Mouse (Mus musculus): ENCODE results near the gene Actg2. TPM values are rescaled to one million over a fixed set of nuclear protein-coding genes. Genes with fewer than 3 reads are reported as not detected.
"Not testable (repeated sequence)": the region's sequence is repeated elsewhere in the genome, so short reads cannot be mapped to it uniquely, and the experiment has no call there.

Gene Actg2
- polyA plus RNA-seq (2012; fragmentation: generic; extraction: Trizol) = 80.1 TPM

DNA sequence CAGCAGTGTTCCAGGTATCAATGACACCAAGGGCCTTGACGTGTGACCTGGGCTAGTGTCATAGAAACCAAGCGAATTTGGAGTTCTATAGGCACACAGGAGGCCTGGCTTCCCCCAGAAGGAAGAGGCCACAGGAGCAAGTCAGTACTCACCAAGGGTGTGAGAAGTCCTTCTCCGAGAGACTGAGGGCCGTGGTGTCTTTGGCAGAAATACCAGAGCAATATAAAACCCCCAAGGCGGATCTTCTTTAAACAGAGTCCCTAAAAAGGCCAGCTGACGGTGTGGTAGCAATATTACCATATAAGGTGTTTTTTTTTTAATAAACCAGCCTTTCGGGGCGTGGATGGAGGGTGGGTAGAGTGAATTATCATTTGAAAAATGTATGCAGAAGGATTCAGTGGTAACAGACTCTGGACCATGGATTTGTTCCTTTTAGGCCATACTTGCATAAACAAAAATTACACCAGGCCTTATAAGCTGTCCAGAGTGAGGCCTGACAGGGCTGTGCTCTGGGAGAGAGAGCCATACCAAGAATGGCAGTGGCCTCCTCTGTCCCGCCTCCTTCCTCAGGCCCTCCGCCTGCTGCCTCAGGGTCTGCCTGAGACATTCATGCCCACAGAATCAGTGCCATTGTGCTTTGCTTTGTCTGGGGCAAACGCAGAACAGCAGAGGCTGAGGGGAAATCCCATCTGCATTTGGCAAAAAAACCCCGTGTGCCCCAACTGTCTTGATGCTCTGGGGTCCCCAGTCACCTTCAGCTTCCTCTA lies at the start of gene Actg2:
TSS of gene Actg2 (minus strand) at position 238 of the 767 bp plus-strand sequence.
- peak within 1 kb of the TSS; percentile 8 for H3K4me3 ChIP-seq
- H3ac ChIP-seq (ENCODE audit: control insufficient read depth, insufficient read length) = no peak within 1 kb of the TSS
- TF ChIP-seq MYOG (IDR thresholded peaks at IDR 0.05; ENCODE audit: control insufficient read depth in 1 of 3, insufficient read depth in 1 of 3, insufficient read length in 2 of 3, low read depth in 2 of 3) = no peak
- peak; percentile 17 for TF ChIP-seq SRF (IDR thresholded peaks at IDR 0.05; ENCODE audit: control insufficient read depth, insufficient read length, low read depth)
- peaks cover 11% of the 10 kb centered on the region for H3K79me2 ChIP-seq (ENCODE audit: control insufficient read depth, insufficient read depth)
- no peaks in the 10 kb centered on the region for H3K36me3 ChIP-seq (ENCODE audit: control insufficient read depth, insufficient read depth)
- peak within 1 kb of the TSS; percentile 57 for H3K4me2 ChIP-seq (ENCODE audit: low read depth)
- H3K27me3 ChIP-seq (ENCODE audit: control insufficient read depth, insufficient read depth, insufficient read length) = no peaks in the 10 kb centered on the region

DNA sequence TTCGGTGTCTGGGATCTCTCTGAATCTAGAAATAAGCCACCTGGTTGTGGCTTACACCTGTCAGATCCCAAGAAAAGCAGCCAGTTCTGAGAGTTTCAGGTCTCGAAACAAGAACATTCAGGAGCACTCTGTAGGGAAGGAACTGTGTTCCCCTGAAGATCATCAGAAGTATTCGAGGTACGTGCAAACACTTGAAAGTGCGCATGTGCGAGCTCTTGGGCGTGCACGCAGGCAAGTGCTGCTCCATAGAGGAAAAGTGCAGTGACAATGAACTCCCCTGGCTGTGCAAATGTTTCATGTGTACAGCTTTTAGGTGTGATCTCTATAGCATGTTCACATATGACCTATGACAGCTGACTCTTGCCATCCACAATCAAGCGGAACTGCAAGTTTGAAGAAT lies 49.3 kb upstream of the Actg2 start:
- not testable (repeated sequence) for H3K4me3 ChIP-seq; H3K36me3 ChIP-seq (ENCODE audit: control insufficient read depth, insufficient read depth); H3K4me2 ChIP-seq (ENCODE audit: low read depth); H3ac ChIP-seq (ENCODE audit: control insufficient read depth, insufficient read length); H3K79me2 ChIP-seq (ENCODE audit: control insufficient read depth, insufficient read depth)
- H3K27me3 ChIP-seq (ENCODE audit: control insufficient read depth, insufficient read depth, insufficient read length) = peaks cover 22% of the 10 kb centered on the region

DNA sequence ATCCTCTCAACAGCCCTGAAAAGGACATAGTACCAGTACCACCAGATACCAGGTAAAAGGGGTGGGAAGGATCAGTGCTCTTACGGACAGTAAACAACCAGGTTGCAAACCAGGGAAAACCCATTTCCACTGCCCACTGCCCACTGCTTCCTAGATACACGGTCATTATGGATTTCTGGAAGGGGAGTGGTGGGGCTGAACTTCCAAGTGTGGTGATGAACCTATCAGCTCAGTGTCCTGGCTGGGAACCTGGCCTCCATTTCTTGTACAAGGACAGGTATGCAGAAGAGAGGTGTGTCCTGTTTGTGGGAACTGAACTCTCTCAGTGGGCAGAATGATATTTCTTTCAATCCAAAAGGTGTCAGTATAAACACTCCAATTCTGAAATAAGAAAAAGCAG lies 47.5 kb upstream of the Actg2 start:
- H3ac ChIP-seq (ENCODE audit: control insufficient read depth, insufficient read length) = no peak overlapping the region
- no peak overlapping the region for H3K4me3 ChIP-seq
- peaks cover 12% of the 10 kb centered on the region for H3K27me3 ChIP-seq (ENCODE audit: control insufficient read depth, insufficient read depth, insufficient read length)
- H3K79me2 ChIP-seq (ENCODE audit: control insufficient read depth, insufficient read depth) = no peaks in the 10 kb centered on the region
- TF ChIP-seq MYOD1 (IDR thresholded peaks at IDR 0.05; ENCODE audit: control insufficient read depth in 1 of 3, insufficient read length in 2 of 3, low read depth in 2 of 3) = no peak
- no peak for TF ChIP-seq REST (IDR thresholded peaks at IDR 0.05; ENCODE audit: insufficient read depth, insufficient read length)
- no peak for TF ChIP-seq USF1 (IDR thresholded peaks at IDR 0.05; ENCODE audit: low read depth)
- no peak for TF ChIP-seq TCF3 (IDR thresholded peaks at IDR 0.05; ENCODE audit: insufficient read length, low read depth)
- no peak for TF ChIP-seq POLR2AphosphoS2 (IDR thresholded peaks at IDR 0.05; ENCODE audit: insufficient read length, low read depth)
- TF ChIP-seq E2F4 (IDR thresholded peaks at IDR 0.05; ENCODE audit: insufficient read depth) = no peak
- no peak for TF ChIP-seq MAX (IDR thresholded peaks at IDR 0.05; ENCODE audit: low read depth)
- no peak for TF ChIP-seq MYOG (IDR thresholded peaks at IDR 0.05; ENCODE audit: control insufficient read depth in 1 of 3, insufficient read depth in 1 of 3, insufficient read length in 2 of 3, low read depth in 2 of 3)
- TF ChIP-seq TCF12 (IDR thresholded peaks at IDR 0.05; ENCODE audit: insufficient read depth, poor library complexity, severe bottlenecking) = no peak
- no peak for TF ChIP-seq SRF (IDR thresholded peaks at IDR 0.05; ENCODE audit: control insufficient read depth, insufficient read length, low read depth)
- H3K36me3 ChIP-seq (ENCODE audit: control insufficient read depth, insufficient read depth) = no peaks in the 10 kb centered on the region
- no peak overlapping the region for H3K4me2 ChIP-seq (ENCODE audit: low read depth)

DNA sequence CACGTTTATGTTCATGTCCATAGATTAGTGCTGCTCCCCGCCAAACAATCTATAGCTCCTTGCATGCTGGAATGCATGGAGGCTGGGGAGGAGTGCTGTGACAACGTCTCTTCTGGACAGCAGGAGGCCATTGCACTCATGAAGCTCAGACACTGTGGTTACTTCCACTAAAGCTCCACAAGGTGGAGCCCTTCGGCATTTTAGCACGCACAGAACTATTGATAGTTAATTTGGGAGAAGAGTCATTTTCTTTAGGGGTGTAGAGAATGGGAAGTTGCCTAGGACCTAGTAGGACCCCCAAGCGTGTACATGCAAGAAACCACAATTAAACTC lies 46.8 kb upstream of the Actg2 start:
- H3K4me3 ChIP-seq = no peak overlapping the region
- peaks cover 5% of the 10 kb centered on the region for H3K27me3 ChIP-seq (ENCODE audit: control insufficient read depth, insufficient read depth, insufficient read length)
- no peak overlapping the region for H3ac ChIP-seq (ENCODE audit: control insufficient read depth, insufficient read length)
- TF ChIP-seq MAX (IDR thresholded peaks at IDR 0.05; ENCODE audit: low read depth) (no peak), POLR2A (IDR thresholded peaks at IDR 0.05; ENCODE audit: insufficient read length, low read depth) (no peak), REST (IDR thresholded peaks at IDR 0.05; ENCODE audit: insufficient read depth, insufficient read length) (no peak)
- no peak overlapping the region for H3K4me2 ChIP-seq (ENCODE audit: low read depth)
- H3K79me2 ChIP-seq (ENCODE audit: control insufficient read depth, insufficient read depth) = no peaks in the 10 kb centered on the region
- H3K36me3 ChIP-seq (ENCODE audit: control insufficient read depth, insufficient read depth) = no peaks in the 10 kb centered on the region

DNA sequence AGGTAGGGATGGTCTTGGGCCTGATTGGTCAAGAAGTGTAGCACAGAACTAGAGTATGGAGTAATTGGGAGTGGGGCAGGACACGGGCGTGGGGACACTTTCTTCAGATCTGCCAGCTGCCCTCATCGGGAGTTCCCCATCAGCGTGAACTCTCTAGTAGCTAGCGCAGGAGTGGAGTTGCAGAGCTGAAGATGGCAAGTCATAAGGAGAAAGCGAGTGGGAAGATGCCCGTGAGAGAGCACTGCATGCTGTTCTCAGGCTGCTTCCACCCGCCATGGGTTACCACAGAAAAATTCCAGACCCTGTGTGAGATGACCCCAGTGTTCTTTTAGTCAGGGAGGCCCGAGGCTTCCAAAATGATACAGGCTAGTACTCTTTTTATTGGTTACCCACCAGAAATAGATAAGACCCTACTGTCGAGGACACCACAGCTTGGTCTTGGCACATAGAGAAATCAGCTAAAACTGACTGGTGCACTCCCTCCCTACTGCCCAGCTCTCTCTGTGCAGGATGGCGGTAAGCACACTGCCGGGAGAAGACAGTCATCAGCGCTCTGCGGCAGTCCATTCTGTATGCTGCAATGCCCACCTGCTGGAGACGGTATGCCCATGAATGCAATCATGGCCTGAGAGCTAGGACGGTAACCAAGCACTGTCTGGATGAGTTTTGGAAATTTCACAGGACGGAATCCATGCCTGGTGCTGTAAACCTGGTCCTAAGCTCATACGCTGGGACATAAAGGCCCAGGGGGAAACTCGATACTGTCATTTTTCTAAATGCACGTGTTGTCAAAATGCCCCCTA lies 46.3 kb upstream of the Actg2 start:
- no peaks in the 10 kb centered on the region for H3K79me2 ChIP-seq (ENCODE audit: control insufficient read depth, insufficient read depth)
- TF ChIP-seq POLR2A (IDR thresholded peaks at IDR 0.05; ENCODE audit: insufficient read length, low read depth) (no peak), POLR2AphosphoS2 (IDR thresholded peaks at IDR 0.05; ENCODE audit: insufficient read length, low read depth) (no peak)
- no peaks in the 10 kb centered on the region for H3K36me3 ChIP-seq (ENCODE audit: control insufficient read depth, insufficient read depth)
- no peak overlapping the region for H3K4me3 ChIP-seq
- H3K4me2 ChIP-seq (ENCODE audit: low read depth) = no peak overlapping the region
- peaks cover 4% of the 10 kb centered on the region for H3K27me3 ChIP-seq (ENCODE audit: control insufficient read depth, insufficient read depth, insufficient read length)
- H3ac ChIP-seq (ENCODE audit: control insufficient read depth, insufficient read length) = no peak overlapping the region

DNA sequence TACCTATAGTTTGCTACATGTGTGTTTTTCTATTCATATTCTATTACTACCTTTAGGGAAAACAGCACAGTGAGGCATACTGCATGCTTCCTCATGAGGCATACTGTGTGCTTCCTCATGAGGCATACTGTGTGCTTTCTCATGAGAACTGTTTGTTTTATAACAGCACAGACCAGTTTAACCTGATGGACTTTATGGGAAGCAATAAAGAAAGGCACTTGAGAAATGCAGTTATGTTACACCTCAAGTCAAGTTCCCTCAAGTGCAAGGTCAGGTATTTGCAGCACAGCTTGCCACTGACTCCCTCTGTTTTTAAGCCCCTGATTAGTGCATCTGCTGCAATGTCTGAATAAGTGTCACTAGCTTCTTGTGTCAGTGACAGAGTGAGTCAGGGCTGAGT lies 41.5 kb upstream of the Actg2 start:
- no peaks in the 10 kb centered on the region for H3K36me3 ChIP-seq (ENCODE audit: control insufficient read depth, insufficient read depth)
- no peak overlapping the region for H3K4me3 ChIP-seq
- no peak overlapping the region for H3K4me2 ChIP-seq (ENCODE audit: low read depth)
- no peaks in the 10 kb centered on the region for H3K79me2 ChIP-seq (ENCODE audit: control insufficient read depth, insufficient read depth)
- no peak overlapping the region for H3ac ChIP-seq (ENCODE audit: control insufficient read depth, insufficient read length)
- peaks cover 16% of the 10 kb centered on the region for H3K27me3 ChIP-seq (ENCODE audit: control insufficient read depth, insufficient read depth, insufficient read length)
- TF ChIP-seq E2F4 (IDR thresholded peaks at IDR 0.05; ENCODE audit: insufficient read depth) (no peak), POLR2A (IDR thresholded peaks at IDR 0.05; ENCODE audit: insufficient read length, low read depth) (no peak), USF1 (IDR thresholded peaks at IDR 0.05; ENCODE audit: low read depth) (no peak), REST (IDR thresholded peaks at IDR 0.05; ENCODE audit: insufficient read depth, insufficient read length) (no peak), TCF12 (IDR thresholded peaks at IDR 0.05; ENCODE audit: insufficient read depth, poor library complexity, severe bottlenecking) (no peak), MAX (IDR thresholded peaks at IDR 0.05; ENCODE audit: low read depth) (no peak), POLR2AphosphoS2 (IDR thresholded peaks at IDR 0.05; ENCODE audit: insufficient read length, low read depth) (no peak), TCF3 (IDR thresholded peaks at IDR 0.05; ENCODE audit: insufficient read length, low read depth) (no peak), CEBPB (IDR thresholded peaks at IDR 0.05; ENCODE audit: insufficient read depth, poor library complexity, severe bottlenecking) (no peak), SRF (IDR thresholded peaks at IDR 0.05; ENCODE audit: control insufficient read depth, insufficient read length, low read depth) (no peak), MYOG (IDR thresholded peaks at IDR 0.05; ENCODE audit: control insufficient read depth in 1 of 3, insufficient read depth in 1 of 3, insufficient read length in 2 of 3, low read depth in 2 of 3) (no peak), MYOD1 (IDR thresholded peaks at IDR 0.05; ENCODE audit: control insufficient read depth in 1 of 3, insufficient read length in 2 of 3, low read depth in 2 of 3) (no peak)
